Mouse (Mus musculus) ES-Bruce4 (cell line): ENCODE measurements around the gene Otud7a. TPM values are rescaled to one million over a fixed set of nuclear protein-coding genes. Genes with fewer than 3 reads are reported as not detected.

Experiments
- H3K27ac ChIP-seq: 2 replicates; pipeline ENCODE4 v1.5.1; 2012; ENCODE audit warnings: low read length, inconsistent platforms; ENCODE audit not compliant: insufficient read depth
- H3K27me3 ChIP-seq: 2 replicates; pipeline ENCODE4 v1.6.1; 2012; ENCODE audit warnings: mild to moderate bottlenecking, low read length, inconsistent platforms; ENCODE audit not compliant: control insufficient read depth, poor library complexity, insufficient read depth, severe bottlenecking
- H3K36me3 ChIP-seq: 2 replicates; pipeline ENCODE4 v1.6.1; 2012; ENCODE audit warnings: inconsistent platforms, mild to moderate bottlenecking, low read length, moderate library complexity; ENCODE audit not compliant: control insufficient read depth, poor library complexity, insufficient read depth, severe bottlenecking
- H3K4me1 ChIP-seq: one replicate; pipeline ENCODE4 v1.8.1; 2011; ENCODE audit warnings: low read length; ENCODE audit not compliant: control insufficient read depth, insufficient read depth
- H3K4me3 ChIP-seq: 2 replicates; pipeline ENCODE4 v1.5.1; 2011; ENCODE audit warnings: low read depth, mild to moderate bottlenecking, low read length
- H3K9ac ChIP-seq: 2 replicates; pipeline ENCODE4 v1.6.1; 2012; ENCODE audit warnings: low read depth, mild to moderate bottlenecking, inconsistent platforms; ENCODE audit not compliant: poor library complexity, severe bottlenecking
- H3K9me3 ChIP-seq: replicated peaks from 2 replicates; pipeline ENCODE4 v1.6.1; 2012; ENCODE audit warnings: mild to moderate bottlenecking, low read length, inconsistent platforms; ENCODE audit not compliant: control insufficient read depth, poor library complexity, insufficient read depth, severe bottlenecking
- CTCF ChIP-seq: IDR thresholded peaks from one replicate; pipeline ENCODE4 v1.8.1; 2011; ENCODE audit warnings: low read depth, low read length
- EP300 ChIP-seq: IDR thresholded peaks from 2 replicates; pipeline ENCODE4 v1.6.1; 2011; ENCODE audit warnings: low read depth, low read length; ENCODE audit not compliant: insufficient read depth
- POLR2A ChIP-seq: IDR thresholded peaks from one replicate; pipeline ENCODE4 v1.8.1; 2011; ENCODE audit warnings: low read length; ENCODE audit not compliant: insufficient read depth
- polyA plus RNA-seq: library from polyadenylated mRNA; stranded (reverse); fragments of >200 nt; gene quantifications from 2 replicates; pipeline ENCODE4 v1.2.4, GENCODE M21; 2011; ENCODE audit warnings: low read depth; ENCODE audit not compliant: missing spikeins, insufficient read depth, insufficient read length

Otud7a gene
- polyA plus RNA-seq, 1 experiment, result 1.0 TPM

DNA sequence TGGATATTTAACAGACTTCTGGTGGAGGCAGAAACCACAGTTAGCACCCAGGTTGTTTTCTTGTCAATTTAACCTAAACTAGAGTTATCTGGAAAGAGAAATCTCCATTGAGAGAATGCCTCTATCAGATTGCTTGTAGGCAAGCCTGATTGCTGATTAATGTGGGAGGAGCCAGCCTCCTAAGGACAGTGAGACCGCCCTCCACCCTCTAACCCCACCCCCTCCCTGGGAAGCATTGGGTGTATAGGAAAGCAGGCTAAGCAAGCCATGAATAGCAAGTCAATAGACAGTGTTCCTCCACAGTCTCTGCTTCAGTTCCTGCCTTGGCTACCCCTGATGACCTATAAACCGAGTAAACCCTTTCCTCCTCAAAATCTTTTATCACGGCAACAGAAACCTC, 353.9 kb downstream of the Otud7a start:
- H3K9ac ChIP-seq, result no peak overlapping the region
- no peak overlapping the region for H3K27ac ChIP-seq
- TF ChIP-seq POLR2A (no peak), CTCF (no peak)

DNA sequence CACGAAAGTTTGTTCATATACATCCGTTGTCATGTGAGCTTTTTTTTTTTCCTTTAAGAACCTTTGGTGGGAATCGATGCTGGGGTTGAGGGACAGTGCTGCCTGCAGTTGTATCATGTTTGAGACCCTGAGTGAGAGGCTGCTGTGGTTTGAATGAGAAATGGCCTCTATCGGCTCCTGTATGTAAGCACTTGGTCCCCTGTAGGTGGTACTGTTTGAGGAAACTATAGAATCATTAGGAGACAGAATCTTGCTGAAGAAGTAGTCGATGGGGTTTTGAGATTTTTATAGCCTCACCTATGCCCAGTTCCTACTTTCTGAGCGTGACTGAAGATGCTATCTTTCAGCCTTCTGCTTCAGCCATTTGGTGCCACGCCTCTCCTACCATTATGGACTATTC, 354.8 kb downstream of the Otud7a start:
- no peak for TF ChIP-seq CTCF
- TF ChIP-seq POLR2A, result no peak
- TF ChIP-seq EP300, result no peak
- H3K27ac ChIP-seq, result no peak overlapping the region
- no peaks in the 10 kb centered on the region for H3K27me3 ChIP-seq
- H3K9me3 ChIP-seq, result peaks cover 29% of the 10 kb centered on the region
- H3K4me3 ChIP-seq, result no peak overlapping the region
- H3K36me3 ChIP-seq, result no peaks in the 10 kb centered on the region
- no peak overlapping the region for H3K9ac ChIP-seq
- peaks cover 4% of the 10 kb centered on the region for H3K4me1 ChIP-seq

More for the DNA sequence above, 353.9 kb downstream of the Otud7a start:
- H3K36me3 ChIP-seq, result no peaks in the 10 kb centered on the region
- H3K27me3 ChIP-seq, result no peaks in the 10 kb centered on the region
- H3K9me3 ChIP-seq, result peaks cover 28% of the 10 kb centered on the region
- no peak overlapping the region for H3K4me3 ChIP-seq
- H3K4me1 ChIP-seq, result peaks cover 4% of the 10 kb centered on the region

DNA sequence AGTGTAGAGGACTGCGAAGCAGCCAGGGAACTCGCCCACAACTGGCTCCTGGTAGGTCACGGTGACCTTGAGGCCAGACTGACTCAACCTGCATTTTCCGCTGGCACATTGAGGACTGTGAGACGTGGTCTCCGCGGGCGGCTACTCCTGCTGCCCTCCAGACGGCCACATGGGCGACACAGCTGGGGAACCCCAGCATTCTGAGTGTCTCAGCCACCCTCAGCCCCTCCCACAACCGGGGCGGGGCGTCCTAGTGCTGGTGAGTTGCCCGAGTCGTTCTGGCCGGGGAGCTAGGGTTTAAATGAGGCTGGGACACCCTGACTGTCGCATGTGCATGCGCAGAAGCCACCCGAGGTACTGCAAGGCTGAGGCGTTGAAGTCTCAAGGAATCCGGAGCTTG, 358.2 kb downstream of the Otud7a start:
- no peaks in the 10 kb centered on the region for H3K4me1 ChIP-seq
- H3K9me3 ChIP-seq, result peaks cover 30% of the 10 kb centered on the region
- H3K27ac ChIP-seq, result no peak overlapping the region
- H3K4me3 ChIP-seq, result no peak overlapping the region
- no peak overlapping the region for H3K9ac ChIP-seq
- no peak for TF ChIP-seq EP300
- H3K27me3 ChIP-seq, result no peaks in the 10 kb centered on the region
- H3K36me3 ChIP-seq, result no peaks in the 10 kb centered on the region

Other genes with a start within 250 kb of the Otud7a start
- 1.6 and 2.3 TPM in 2 replicates for gene Chrna7, start 232.2 kb upstream of the Otud7a start, polyA plus RNA-seq